Mouse (Mus musculus) heart, adult 2 months (tissue): ENCODE measurements around the gene Tle3. TPM values are rescaled to one million over a fixed set of nuclear protein-coding genes. Genes with fewer than 3 reads are reported as not detected.

Source experiments
- DNase-seq, 2 experiments: peaks; one replicate each; pipeline ENCODE4 v3.0.0; 2021
- H3K27ac ChIP-seq: fragments of 200-600 bp; 2 replicates; pipeline ENCODE4 v1.8.1; 2022
- H3K27me3 ChIP-seq: fragments of 200-500 bp; 2 replicates; pipeline ENCODE4 v1.6.1; 2012; ENCODE audit warnings: mild to moderate bottlenecking, low read length, inconsistent platforms, mixed read lengths; ENCODE audit not compliant: control insufficient read depth, insufficient read depth
- H3K36me3 ChIP-seq: fragments of 200-500 bp; 2 replicates; pipeline ENCODE4 v1.6.1; 2012; ENCODE audit warnings: low read length, inconsistent platforms; ENCODE audit not compliant: control insufficient read depth, insufficient read depth
- H3K4me1 ChIP-seq: fragments of 200-500 bp; 2 replicates; pipeline ENCODE4 v1.6.1; 2011; ENCODE audit warnings: low read length; ENCODE audit not compliant: control insufficient read depth, insufficient read depth
- H3K4me3 ChIP-seq: fragments of 200-600 bp; 2 replicates; pipeline ENCODE4 v1.8.1; 2022
- H3K79me2 ChIP-seq: fragments of 200-500 bp; replicated peaks from 2 replicates; pipeline ENCODE4 v1.6.1; 2012; ENCODE audit warnings: mild to moderate bottlenecking, inconsistent platforms, low read length, moderate library complexity, mixed read lengths; ENCODE audit not compliant: control insufficient read depth, insufficient read depth
- H3K9ac ChIP-seq: fragments of 200-500 bp; 2 replicates; pipeline ENCODE4 v1.6.1; 2012; ENCODE audit warnings: low read depth, mild to moderate bottlenecking, control low read depth, inconsistent platforms, low read length, mixed read lengths
- CTCF ChIP-seq: fragments of 200-600 bp; IDR thresholded peaks from 2 replicates; pipeline ENCODE4 v1.8.1; 2022; ENCODE audit warnings: antibody characterized with exemption, mild to moderate bottlenecking, moderate library complexity
- EP300 ChIP-seq: fragments of 200-500 bp; IDR thresholded peaks from 2 replicates; pipeline ENCODE4 v1.6.1; 2011; ENCODE audit warnings: low read depth, low read length, control low read depth; ENCODE audit not compliant: insufficient read depth
- POLR2A ChIP-seq: fragments of 200-500 bp; IDR thresholded peaks from 2 replicates; pipeline ENCODE4 v1.6.1; 2011; ENCODE audit warnings: mild to moderate bottlenecking, low read depth, low read length, control low read depth; ENCODE audit not compliant: insufficient read depth
- WGBS: fragments of 180-500 bp; shearing (Covaris S2); methylation state at CpG from one replicate; pipeline ENCODE4 v1.1.7; 2018; 5-methylcytosine and 5-hydroxymethylcytosine counted together
- intact Hi-C: fragments of 180-260 bp; cut with DNase I; formaldehyde crosslinking; loops from one replicate; pipeline ENCODE4 v1.15.1; 2025
- polyA plus RNA-seq: library from polyadenylated mRNA; depleted of rRNA; stranded (reverse); fragments of >200 nt; gene quantifications from 2 replicates; pipeline ENCODE4 v1.2.3, GENCODE M21; 2012
- total RNA-seq, 2 experiments: library from RNA; stranded (reverse); gene quantifications; 2 replicates each; pipeline ENCODE4 v1.2.3; 2021

The Tle3 gene
- total and polyA plus RNA-seq, 3 experiments = 16.5 to 16.8 (median 16.6) TPM

DNA sequence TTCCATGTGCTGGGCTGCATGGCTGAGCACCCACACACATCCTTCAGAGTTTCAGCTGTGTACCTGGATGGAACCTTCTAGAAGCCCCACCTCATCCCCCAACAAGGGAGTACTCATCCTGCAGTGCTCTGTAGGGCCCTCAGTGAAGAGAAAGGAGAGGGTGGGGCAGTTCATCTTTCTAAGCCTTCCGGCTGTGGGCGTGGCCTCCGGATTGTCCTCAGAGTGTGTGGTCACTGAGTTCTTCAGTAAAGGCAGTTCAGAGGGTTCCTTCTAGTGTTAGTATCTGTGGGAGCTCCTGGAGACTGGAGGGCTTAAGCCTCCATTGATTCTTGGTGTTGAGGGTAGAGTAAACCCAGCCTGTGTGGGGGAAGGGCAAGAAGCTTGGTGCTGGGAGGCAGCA lies 22.9 kb downstream of the Tle3 start:
- Histone ChIP-seq H3K4me1 (peaks cover 3% of the 10 kb centered on the region), H3K27me3 (no peaks in the 10 kb centered on the region), H3K36me3 (no peaks in the 10 kb centered on the region), H3K4me3 (no peak overlapping the region), H3K79me2 (no peaks in the 10 kb centered on the region), H3K9ac (no peak overlapping the region), H3K27ac (no peak overlapping the region)
- TF ChIP-seq CTCF (no peak), EP300 (no peak), POLR2A (no peak)
- intact Hi-C loops = no loop called here
- no peak for DNase-seq
- 90% methylated on average over 3 of the region's 3 CpGs for WGBS

DNA sequence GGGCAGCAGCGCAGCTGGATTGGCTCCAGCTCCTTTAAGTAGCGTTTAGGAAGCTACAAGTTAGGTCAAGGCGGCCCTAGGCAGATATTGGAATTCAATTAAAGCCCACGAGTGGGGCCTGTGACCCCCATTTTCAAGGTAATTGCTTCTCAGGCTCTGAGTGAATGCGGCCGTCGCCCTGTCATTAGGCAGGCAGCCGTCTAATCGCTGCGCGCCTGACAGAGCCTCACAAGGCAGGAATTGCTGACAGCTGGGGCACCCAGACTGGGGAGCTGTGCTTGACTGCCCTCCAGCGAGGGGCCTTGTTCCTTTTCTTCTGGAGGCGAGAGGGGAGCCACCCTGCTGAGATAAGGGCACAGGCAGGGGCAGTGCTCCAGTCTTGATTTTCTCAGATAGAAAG lies 24.3 kb downstream of the Tle3 start:
- WGBS = 76% methylated on average over 13 of the region's 13 CpGs
- intact Hi-C loops = no loop called here
- DNase-seq = no peak
- Histone ChIP-seq H3K79me2 (no peaks in the 10 kb centered on the region), H3K36me3 (no peaks in the 10 kb centered on the region), H3K27me3 (no peaks in the 10 kb centered on the region), H3K4me3 (no peak overlapping the region), H3K9ac (no peak overlapping the region), H3K4me1 (no peaks in the 10 kb centered on the region; the same call in 1 of the 2 replicates), H3K27ac (no peak overlapping the region)
- TF ChIP-seq CTCF = no peak
- no peak for TF ChIP-seq EP300
- TF ChIP-seq POLR2A = no peak

DNA sequence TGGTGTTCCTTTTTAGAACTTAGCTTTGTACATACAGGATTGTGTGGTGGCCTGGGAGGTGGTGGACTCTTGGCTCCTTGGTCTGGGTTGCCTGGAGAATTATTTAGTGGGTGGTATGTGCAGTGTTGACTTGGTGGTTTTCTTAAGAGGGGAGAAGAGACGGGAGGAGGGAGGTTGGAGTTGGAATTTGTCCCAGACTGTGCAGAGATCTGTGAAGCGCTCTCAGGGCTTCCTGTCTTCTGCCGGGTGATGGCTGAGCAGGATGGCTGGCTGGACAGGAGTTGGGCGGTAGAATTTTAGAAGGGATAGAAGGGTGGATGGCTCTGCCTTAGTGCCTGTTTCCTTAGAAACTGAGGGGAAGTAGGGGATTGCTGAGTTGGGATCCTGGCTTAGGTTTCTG lies 25.0 kb downstream of the Tle3 start:
- no peak for TF ChIP-seq CTCF
- TF ChIP-seq POLR2A = no peak
- TF ChIP-seq EP300 = no peak
- Histone ChIP-seq H3K27ac (no peak overlapping the region), H3K9ac (no peak overlapping the region), H3K4me3 (no peak overlapping the region), H3K79me2 (no peaks in the 10 kb centered on the region), H3K4me1 (no peaks in the 10 kb centered on the region; the same call in 1 of the 2 replicates), H3K27me3 (no peaks in the 10 kb centered on the region), H3K36me3 (no peaks in the 10 kb centered on the region)
- no peak for DNase-seq
- WGBS = 39% methylated on average over 4 of the region's 4 CpGs
- intact Hi-C loops = no loop called here

DNA sequence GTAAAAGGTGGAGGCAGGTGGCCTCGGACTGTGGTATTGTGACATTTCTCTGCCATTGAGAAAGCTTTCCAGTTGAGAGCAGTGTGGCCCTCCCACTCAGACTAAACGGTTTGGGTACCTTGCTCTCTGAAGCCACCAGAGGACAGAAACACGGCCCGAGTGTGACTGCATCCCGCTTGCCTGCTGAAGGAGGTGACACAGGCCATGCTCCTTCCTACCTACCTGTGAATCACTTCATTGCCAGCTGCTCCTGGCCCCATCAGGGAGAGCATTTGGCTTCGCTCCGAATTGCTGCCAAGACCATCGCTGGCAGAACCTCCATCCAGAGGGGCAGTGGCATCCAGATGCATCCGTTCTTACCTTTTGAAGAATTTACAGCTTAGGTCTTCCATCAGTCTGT lies 26.0 kb downstream of the Tle3 start:
- Histone ChIP-seq H3K4me3 (no peak overlapping the region), H3K27ac (no peak overlapping the region), H3K79me2 (no peaks in the 10 kb centered on the region), H3K9ac (no peak overlapping the region), H3K36me3 (no peaks in the 10 kb centered on the region), H3K27me3 (no peaks in the 10 kb centered on the region), H3K4me1 (no peaks in the 10 kb centered on the region)
- intact Hi-C loops = no loop called here
- no peak for DNase-seq
- no peak for TF ChIP-seq CTCF
- TF ChIP-seq POLR2A = no peak
- TF ChIP-seq EP300 = no peak
- 95% methylated on average over 9 of the region's 9 CpGs for WGBS

DNA sequence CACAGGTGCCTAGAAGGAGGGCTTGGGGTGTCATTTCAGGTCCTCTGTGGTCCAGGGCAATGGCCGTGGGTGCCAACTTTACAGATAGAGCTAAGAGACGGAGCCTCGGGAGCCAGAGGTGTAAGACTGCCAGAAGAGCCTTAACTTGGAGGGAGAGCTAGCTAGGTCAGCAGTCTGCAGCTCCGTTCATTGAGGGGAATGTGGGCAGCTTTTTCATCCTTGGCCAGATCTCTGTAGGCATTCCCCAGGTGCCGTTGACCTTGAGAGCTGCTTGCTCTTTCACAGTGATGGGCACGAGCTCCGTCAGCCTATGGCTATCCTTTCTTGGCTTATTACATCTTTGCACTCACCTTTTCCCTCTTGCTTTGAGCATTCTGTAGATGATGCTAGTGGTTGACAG lies 28.0 kb downstream of the Tle3 start:
- H3K4me3 ChIP-seq = no peak overlapping the region
- no peak for DNase-seq
- H3K36me3 ChIP-seq = no peaks in the 10 kb centered on the region
- H3K4me1 ChIP-seq = 0 out of 2 replicates have a peak, but pooled peaks cover 2% of the 10 kb centered on the region
- no peak overlapping the region for H3K27ac ChIP-seq
- no peak overlapping the region for H3K9ac ChIP-seq
- no peaks in the 10 kb centered on the region for H3K79me2 ChIP-seq
- intact Hi-C loops = no loop called here
- no peak for TF ChIP-seq EP300
- TF ChIP-seq CTCF = no peak
- TF ChIP-seq POLR2A = no peak
- no peaks in the 10 kb centered on the region for H3K27me3 ChIP-seq
- 94% methylated on average over 7 of the region's 7 CpGs for WGBS

DNA sequence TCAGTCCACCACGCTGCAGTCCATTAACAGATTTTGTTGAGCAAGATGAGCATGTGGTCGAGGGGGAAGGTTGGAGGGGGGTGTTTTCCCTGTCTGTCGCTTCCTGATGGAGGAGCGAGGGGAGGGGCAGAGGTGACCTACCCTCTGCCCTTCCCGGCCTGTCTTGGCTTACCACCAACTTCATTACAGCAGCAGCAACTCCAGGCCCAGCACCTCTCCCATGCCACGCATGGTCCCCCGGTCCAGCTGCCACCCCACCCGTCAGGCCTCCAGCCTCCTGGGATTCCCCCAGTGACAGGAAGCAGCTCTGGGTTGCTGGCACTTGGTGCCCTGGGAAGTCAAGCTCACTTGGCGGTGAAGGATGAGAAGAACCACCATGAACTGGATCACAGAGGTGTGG lies 29.5 kb downstream of the Tle3 start:
- no peak overlapping the region for H3K9ac ChIP-seq
- H3K4me3 ChIP-seq = no peak overlapping the region
- intact Hi-C loops = no loop called here
- 59% methylated on average over 9 of the region's 9 CpGs for WGBS
- DNase-seq = no peak
- H3K4me1 ChIP-seq = 0 out of 2 replicates have a peak, but pooled peaks cover 2% of the 10 kb centered on the region
- TF ChIP-seq CTCF (no peak), POLR2A (no peak), EP300 (no peak)
- H3K27me3 ChIP-seq = no peaks in the 10 kb centered on the region
- H3K27ac ChIP-seq = no peak overlapping the region
- no peaks in the 10 kb centered on the region for H3K79me2 ChIP-seq
- no peaks in the 10 kb centered on the region for H3K36me3 ChIP-seq

DNA sequence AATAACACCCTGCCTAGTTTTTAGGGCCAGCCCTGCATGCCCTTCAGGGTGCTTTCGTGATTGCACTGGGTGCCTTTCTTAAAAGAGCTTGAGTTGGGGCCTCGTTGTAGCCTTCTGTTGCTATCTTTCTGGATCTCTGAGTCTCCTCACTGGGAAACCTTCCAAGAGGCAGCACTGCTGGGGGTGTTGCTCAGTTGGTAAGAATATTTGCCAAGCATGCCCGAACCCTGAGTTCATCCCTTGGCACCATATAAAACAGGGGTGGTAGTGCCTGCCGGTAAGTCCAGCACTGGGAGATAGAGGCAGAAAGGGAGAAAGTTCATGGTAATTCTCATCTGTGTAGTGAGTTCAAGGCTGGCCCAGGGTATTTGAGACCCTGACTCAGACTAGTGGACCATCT lies 30.1 kb downstream of the Tle3 start:
- no peaks in the 10 kb centered on the region for H3K79me2 ChIP-seq
- no peak overlapping the region for H3K4me3 ChIP-seq
- DNase-seq = no peak
- H3K4me1 ChIP-seq = 0 out of 2 replicates have a peak, but pooled peaks cover 2% of the 10 kb centered on the region
- no peaks in the 10 kb centered on the region for H3K27me3 ChIP-seq
- no peaks in the 10 kb centered on the region for H3K36me3 ChIP-seq
- H3K9ac ChIP-seq = no peak overlapping the region
- 88% methylated on average over 4 of the region's 4 CpGs for WGBS
- no peak for TF ChIP-seq POLR2A
- no peak for TF ChIP-seq CTCF
- TF ChIP-seq EP300 = no peak
- intact Hi-C loops = no loop called here
- H3K27ac ChIP-seq = no peak overlapping the region
